Mouse (Mus musculus) liver, adult 2 months (tissue): ENCODE data around the gene Kif5c. TPM values are rescaled to one million over a fixed set of nuclear protein-coding genes. Genes with fewer than 3 reads are reported as not detected.

Experiments
- DNase-seq: peaks from one replicate; pipeline ENCODE4 v3.0.0-alpha.2; 2011; ENCODE audit warnings: low read depth, low spot score; ENCODE audit errors: extremely low read depth
- H3K27ac ChIP-seq: fragments of 200-500 bp; replicated peaks from 2 replicates; pipeline ENCODE4 v1.5.1; 2012; ENCODE audit warnings: low read depth, mild to moderate bottlenecking, control low read depth, inconsistent platforms, low read length; ENCODE audit not compliant: insufficient read depth
- H3K27me3 ChIP-seq: fragments of 200-500 bp; 2 replicates; pipeline ENCODE4 v1.6.1; 2012; ENCODE audit warnings: mild to moderate bottlenecking, moderate library complexity, low read length, inconsistent platforms; ENCODE audit not compliant: control insufficient read depth, insufficient read depth
- H3K36me3 ChIP-seq: fragments of 200-500 bp; 2 replicates; pipeline ENCODE4 v1.6.1; 2012; ENCODE audit warnings: low read length, inconsistent platforms; ENCODE audit not compliant: control insufficient read depth, insufficient read depth
- H3K4me1 ChIP-seq: fragments of 200-500 bp; 2 replicates; pipeline ENCODE4 v1.6.1; 2011; ENCODE audit warnings: low read length; ENCODE audit not compliant: control insufficient read depth, insufficient read depth
- H3K4me3 ChIP-seq: fragments of 200-500 bp; 2 replicates; pipeline ENCODE4 v1.5.1; 2011; ENCODE audit warnings: low read depth, mild to moderate bottlenecking, control low read depth, low read length, moderate library complexity; ENCODE audit not compliant: insufficient read depth
- H3K79me2 ChIP-seq: fragments of 200-500 bp; 2 replicates; pipeline ENCODE4 v1.6.1; 2012; ENCODE audit warnings: inconsistent platforms, mild to moderate bottlenecking, low read length, moderate library complexity; ENCODE audit not compliant: control insufficient read depth, insufficient read depth
- H3K9ac ChIP-seq: fragments of 200-500 bp; 2 replicates; pipeline ENCODE4 v1.6.1; 2012; ENCODE audit warnings: low read depth, mild to moderate bottlenecking, control low read depth, inconsistent platforms, low read length
- CTCF ChIP-seq: fragments of 200-500 bp; IDR thresholded peaks from 2 replicates; pipeline ENCODE4 v1.5.1; 2011; ENCODE audit warnings: low read depth, low read length, control low read depth
- POLR2A ChIP-seq: fragments of 200-500 bp; IDR thresholded peaks from 2 replicates; pipeline ENCODE4 v1.6.1; 2011; ENCODE audit warnings: low read length, control low read depth; ENCODE audit not compliant: insufficient read depth; ENCODE audit errors: extremely low read depth
- WGBS: fragments of 180-500 bp; shearing (Covaris S2); methylation state at CpG from one replicate; pipeline ENCODE4 v1.1.7; 2018; 5-methylcytosine and 5-hydroxymethylcytosine counted together
- polyA plus RNA-seq: library from polyadenylated mRNA; depleted of rRNA; stranded (reverse); fragments of >200 nt; gene quantifications from 2 replicates; pipeline ENCODE4 v1.2.3, GENCODE M21; 2012
- total RNA-seq: library from RNA; depleted of rRNA; stranded (reverse); fragments of >200 nt; gene quantifications from 2 replicates; pipeline ENCODE4 v1.2.3, GENCODE M21; 2014

Gene Kif5c
- total and polyA plus RNA-seq, 2 experiments = under 0.01 TPM; not detected in 1

- no peak overlapping the region for H3K27ac ChIP-seq
- H3K4me3 ChIP-seq = no peak overlapping the region
- no peaks in the 10 kb centered on the region for H3K36me3 ChIP-seq
- no peaks in the 10 kb centered on the region for H3K27me3 ChIP-seq
- H3K4me1 ChIP-seq = no peaks in the 10 kb centered on the region
- TF ChIP-seq POLR2A (no peak), CTCF (no peak)
- no peaks in the 10 kb centered on the region for H3K79me2 ChIP-seq
- no peak overlapping the region for H3K9ac ChIP-seq
- WGBS = 79% methylated on average over 10 of the region's 10 CpGs
- DNase-seq = no peak
Observed at GRCm38 (mm10) chr2:49773194-49773931, 154.3 kb downstream of the Kif5c start.

DNA sequence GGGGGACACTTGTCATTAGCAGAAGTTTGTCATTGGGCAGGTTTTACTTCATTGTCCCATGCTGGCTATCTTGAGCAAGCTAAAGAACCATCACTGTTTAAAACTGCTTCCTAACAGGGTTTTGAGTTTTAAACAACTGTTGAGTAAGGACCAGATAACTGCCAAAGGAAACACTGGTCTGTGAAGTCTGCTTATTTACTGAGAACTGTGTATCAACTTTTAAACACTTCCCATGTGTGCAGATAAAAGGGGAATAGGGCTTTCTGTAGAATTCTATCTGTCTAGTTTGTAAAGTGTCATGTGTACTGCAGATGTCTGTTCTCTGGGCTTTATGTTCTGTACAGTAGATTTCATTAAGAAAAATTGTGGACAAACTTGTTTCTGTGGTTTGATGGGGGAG lies 155.1 kb downstream of the Kif5c start:
- Histone ChIP-seq H3K4me1 (no peaks in the 10 kb centered on the region), H3K9ac (no peak overlapping the region), H3K4me3 (no peak overlapping the region), H3K27ac (no peak overlapping the region), H3K36me3 (no peaks in the 10 kb centered on the region), H3K79me2 (no peaks in the 10 kb centered on the region), H3K27me3 (no peaks in the 10 kb centered on the region)
- TF ChIP-seq CTCF (no peak), POLR2A (no peak)
- no peak for DNase-seq

DNA sequence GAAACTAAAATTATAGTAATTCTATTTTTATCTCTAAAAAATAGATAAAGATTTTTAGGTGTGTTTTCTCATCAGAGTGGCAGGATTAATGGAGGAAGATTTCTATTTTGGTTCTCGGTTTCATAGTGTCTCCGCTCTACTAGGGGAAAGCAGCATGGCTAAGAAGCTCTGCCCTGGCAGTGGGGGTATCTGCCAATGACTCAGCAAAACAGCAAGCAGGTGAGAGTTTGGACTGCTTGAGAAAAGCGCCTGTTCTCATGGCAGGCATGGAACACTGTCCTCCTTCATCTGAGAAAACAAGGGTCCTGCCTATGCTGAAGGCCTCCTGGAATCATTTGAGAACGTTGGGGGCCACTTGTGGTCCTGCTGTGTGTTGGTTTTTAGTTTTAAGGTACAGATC lies 156.1 kb downstream of the Kif5c start:
- Histone ChIP-seq H3K9ac (no peak overlapping the region), H3K27ac (no peak overlapping the region), H3K4me1 (no peaks in the 10 kb centered on the region), H3K36me3 (no peaks in the 10 kb centered on the region), H3K79me2 (no peaks in the 10 kb centered on the region), H3K4me3 (no peak overlapping the region), H3K27me3 (no peaks in the 10 kb centered on the region)
- DNase-seq = no peak
- 86% methylated on average over 4 of the region's 4 CpGs for WGBS
- no peak for TF ChIP-seq CTCF
- no peak for TF ChIP-seq POLR2A

- H3K79me2 ChIP-seq = no peaks in the 10 kb centered on the region
- DNase-seq = no peak
- no peak overlapping the region for H3K4me3 ChIP-seq
- no peaks in the 10 kb centered on the region for H3K27me3 ChIP-seq
- no peak overlapping the region for H3K9ac ChIP-seq
- H3K4me1 ChIP-seq = no peaks in the 10 kb centered on the region
- TF ChIP-seq CTCF (no peak), POLR2A (no peak)
- H3K27ac ChIP-seq = no peak overlapping the region
- no peaks in the 10 kb centered on the region for H3K36me3 ChIP-seq
Observed at GRCm38 (mm10) chr2:49775735-49776134, 156.6 kb downstream of the Kif5c start.

DNA sequence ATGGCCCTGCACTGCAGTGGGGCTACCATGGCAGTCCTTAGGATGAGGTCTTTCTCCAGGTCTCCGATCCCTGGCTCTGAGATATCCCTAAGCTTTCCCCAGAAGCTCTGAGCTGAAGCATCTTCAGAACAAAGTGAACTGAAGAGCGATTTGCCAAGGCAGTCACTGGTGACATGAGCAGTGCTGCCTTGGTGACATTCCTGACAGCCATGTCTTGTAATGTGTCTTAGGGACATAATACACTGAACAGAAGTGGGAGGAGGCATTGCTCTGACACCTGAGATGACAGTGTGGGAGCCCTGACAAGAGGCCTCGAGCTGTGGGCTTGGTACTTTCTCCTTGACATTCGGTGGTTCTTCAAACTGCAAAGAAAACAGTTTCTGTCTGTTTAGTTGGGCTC lies 157.3 kb downstream of the Kif5c start:
- WGBS = 81% methylated on average over 4 of the region's 4 CpGs
- Histone ChIP-seq H3K4me3 (no peak overlapping the region), H3K27ac (no peak overlapping the region), H3K36me3 (no peaks in the 10 kb centered on the region), H3K79me2 (no peaks in the 10 kb centered on the region), H3K9ac (no peak overlapping the region), H3K27me3 (no peaks in the 10 kb centered on the region), H3K4me1 (no peaks in the 10 kb centered on the region)
- no peak for TF ChIP-seq CTCF
- no peak for TF ChIP-seq POLR2A
- DNase-seq = no peak

GRCm38 (mm10) chr2:49787376-49788050 lies 168.4 kb downstream of the Kif5c start, which contains the start of gene Lypd6b:
Gene Lypd6b, plus strand, starts transcription at chr2:49787688.
- Histone ChIP-seq H3K27me3 (peaks cover 10% of the 10 kb centered on the region), H3K36me3 (no peaks in the 10 kb centered on the region), H3K79me2 (no peaks in the 10 kb centered on the region), H3K9ac (no peak within 1 kb of the TSS), H3K4me3 (peak within 1 kb of the TSS; percentile 27; the same call in 1 of the 2 replicates), H3K4me1 (no peaks in the 10 kb centered on the region), H3K27ac (no peak within 1 kb of the TSS)
- TF ChIP-seq CTCF = no peak
- no peak for DNase-seq
- WGBS = 4% methylated on average over 74 of the region's 79 CpGs
